Mouse (Mus musculus) G1E-ER4 (cell line): ENCODE data around the gene Epb41l2. TPM values are rescaled to one million over a fixed set of nuclear protein-coding genes. Genes with fewer than 3 reads are reported as not detected.

ENCODE experiments used
- GATA1 ChIP-seq: IDR thresholded peaks from one replicate; pipeline ENCODE4 v1.8.0; 2012; ENCODE audit warnings: low read length, inconsistent platforms
- polyA plus RNA-seq: library from polyadenylated mRNA; stranded (reverse); fragments of >175 nt; gene quantifications from 2 replicates; pipeline ENCODE4 v1.2.3, GENCODE M21; 2012

Epb41l2 gene
- not detected in 2 replicates for polyA plus RNA-seq

DNA sequence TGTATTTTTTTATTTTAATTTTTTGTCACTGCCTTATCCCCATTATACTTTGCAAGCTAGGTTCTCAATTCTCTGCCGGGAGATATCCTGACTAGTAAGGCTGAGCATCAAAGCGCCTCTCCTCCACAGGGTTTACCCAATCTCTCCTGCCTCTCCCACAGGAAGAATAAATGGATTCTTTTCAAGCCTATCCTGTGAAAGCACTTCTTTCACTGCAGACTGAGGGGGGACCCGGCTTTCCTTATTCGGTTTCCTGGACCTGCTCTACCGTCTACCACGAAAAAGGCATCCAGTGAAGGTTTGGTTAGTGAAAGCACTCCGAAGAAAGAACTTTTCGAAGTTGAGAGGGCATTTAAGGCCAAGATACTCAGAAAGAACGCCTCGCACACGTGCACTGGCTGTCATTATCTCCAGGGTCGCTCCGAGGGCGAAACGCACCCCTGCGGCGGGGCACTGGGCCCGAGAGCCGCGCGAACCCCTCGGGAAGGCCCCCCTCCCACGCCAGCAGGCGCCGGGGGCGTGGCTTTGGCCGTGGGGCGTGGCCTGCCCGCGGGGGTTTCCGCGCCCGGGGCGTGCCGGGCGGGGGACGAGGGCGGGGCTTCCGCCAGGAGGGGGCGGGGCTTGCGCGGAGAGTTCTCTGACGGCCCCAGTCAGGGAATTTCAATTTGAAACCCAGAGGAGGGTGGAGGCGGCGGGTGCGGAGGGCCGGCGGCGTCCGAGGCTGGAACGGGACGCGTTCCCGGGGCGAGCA is at the start of gene Epb41l2:
TSS of gene Epb41l2 (plus strand) at position 591 of the 751 bp plus-strand sequence.
- no peak for TF ChIP-seq GATA1

DNA sequence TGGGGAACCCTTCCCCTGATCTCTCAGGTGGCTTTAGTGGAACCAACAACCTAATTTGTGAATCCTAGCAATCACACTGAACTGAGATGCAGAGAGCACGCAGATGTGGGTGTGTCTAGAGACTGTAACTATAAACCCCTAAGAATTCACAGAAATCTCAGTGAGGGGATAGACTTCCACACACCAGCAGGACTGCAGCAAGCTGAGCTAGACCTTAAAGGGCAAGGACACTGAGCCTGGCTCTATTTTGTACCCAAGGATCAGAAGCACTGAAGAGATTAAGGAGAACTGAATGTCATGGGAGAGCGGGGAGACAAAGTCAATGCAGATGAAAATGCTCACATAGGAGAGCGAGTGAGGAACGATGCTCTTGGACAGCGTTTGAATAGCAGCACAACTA is 49.6 kb upstream of the Epb41l2 start:
- no peak for TF ChIP-seq GATA1

DNA sequence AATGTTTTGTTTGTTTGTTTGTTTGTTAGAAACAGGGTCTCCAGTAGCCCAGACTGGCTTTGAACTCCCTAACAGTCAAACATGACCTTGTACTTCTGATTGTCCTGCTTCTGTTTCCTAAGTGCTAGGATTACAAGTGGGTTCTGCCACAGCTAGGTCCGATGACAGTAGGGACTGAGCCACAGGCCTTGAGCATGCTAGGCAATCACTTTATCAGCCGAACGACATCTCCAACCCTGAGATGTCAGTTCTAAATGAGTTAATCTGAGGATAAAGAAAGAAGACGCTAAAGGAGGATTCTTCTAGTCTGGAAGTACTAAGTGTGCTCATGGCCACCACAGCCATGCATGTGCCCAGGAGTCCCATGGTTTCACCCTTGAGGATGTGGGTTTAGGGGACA is 48.9 kb upstream of the Epb41l2 start:
- TF ChIP-seq GATA1 = no peak

DNA sequence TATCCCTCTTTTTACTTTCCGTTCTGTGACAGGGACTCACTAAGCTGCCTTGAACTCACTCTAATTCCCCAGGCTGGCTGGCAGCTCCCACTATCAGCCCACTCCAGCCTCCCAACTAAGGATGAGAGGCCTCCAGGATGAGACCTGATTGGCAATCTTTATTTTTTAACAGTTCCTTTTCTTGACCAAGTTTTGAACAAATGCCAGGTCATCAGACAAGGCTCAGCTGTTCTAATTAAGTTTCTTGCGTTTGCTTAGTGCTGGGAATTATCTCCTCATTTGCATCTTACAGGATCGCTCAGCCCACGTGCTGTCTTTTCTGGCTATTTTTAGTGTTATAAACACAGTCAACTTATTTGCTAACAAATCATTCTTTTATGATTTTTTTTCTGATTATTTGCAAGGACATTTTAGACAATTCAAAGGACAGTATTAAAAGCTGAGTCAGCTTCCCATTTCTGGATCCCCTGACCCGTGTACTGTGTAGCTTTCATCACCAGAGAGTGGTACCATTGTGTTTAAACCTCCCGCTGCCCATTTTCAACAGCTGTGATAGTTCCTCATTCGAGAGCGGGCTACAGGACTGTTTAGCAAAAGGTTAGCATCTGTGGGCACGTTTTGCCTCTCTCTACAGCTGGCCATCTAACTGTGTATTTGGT is 47.9 kb upstream of the Epb41l2 start:
- TF ChIP-seq GATA1 = no peak

DNA sequence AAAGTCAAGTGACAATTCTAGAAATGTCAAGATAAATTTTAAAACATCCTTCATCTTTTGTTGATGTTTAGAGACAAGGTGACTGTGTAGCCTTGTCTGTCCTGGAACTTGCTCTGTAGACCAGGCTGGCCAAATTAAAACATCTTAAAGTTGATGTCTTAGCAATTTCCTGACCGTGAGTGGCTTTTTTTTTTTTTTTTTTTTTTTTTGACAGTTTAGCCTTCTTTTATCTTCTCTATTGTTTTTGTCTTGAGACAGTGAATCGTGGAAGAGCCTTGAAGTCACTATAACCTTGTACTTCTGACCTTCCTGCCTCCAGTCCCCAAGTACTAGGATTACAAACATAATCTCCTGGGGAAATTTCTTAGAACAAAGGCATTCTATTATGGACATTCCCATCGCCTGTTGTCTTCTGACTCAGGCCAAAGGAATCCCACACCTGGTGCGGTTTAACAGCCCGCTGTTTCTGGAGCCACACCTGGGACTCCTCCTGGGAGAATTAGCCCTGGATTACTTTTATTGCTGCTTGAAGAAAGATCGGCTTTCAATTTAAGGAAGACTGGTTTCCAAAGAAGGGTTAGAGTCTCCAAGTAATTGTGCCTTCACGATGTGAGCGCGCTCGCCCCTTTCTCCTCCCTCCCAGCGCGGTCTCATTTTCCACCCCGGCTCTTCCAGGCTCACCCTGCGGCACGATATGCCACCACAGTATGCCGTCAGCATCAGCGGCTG is 45.6 kb upstream of the Epb41l2 start:
- no peak for TF ChIP-seq GATA1

DNA sequence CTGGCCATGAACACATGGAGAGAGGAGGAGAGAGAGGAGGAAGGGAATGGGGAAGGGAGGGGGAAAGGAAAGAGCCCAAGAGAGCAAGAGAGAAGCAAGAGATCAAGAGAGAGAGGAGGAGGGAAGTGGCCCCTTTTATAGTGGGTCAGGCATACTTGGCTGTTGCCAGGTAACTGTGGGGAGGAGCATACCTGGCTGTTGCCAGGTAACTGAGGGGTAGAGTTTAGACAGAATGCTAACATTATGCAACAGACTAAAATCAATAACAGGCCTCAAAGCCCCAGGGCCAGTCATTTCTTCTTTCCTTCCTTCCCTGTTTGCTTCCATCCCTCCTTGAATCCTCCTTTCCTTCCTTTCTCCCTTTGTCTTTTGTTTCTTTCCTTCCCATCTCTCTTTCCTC is 41.9 kb upstream of the Epb41l2 start:
- TF ChIP-seq GATA1 = no peak

DNA sequence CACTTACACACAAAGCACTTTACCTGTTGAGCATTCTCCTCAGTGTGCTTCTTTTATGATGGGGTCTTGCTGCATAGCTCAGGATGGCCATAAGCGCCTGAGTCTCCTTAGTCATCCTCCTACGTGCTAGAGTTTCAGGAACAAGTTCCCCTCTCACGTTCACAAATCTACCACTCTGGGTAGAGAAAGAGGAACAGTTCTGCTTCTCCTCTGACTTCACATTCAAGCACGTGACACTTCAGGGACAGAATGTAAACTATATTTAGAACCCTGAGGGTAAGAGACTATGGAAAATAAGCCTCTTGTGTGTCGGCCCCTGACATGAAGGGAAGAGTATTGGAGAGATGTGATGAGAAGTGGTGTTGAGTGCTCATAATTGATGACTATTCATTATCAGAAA is 41.2 kb upstream of the Epb41l2 start:
- no peak for TF ChIP-seq GATA1

DNA sequence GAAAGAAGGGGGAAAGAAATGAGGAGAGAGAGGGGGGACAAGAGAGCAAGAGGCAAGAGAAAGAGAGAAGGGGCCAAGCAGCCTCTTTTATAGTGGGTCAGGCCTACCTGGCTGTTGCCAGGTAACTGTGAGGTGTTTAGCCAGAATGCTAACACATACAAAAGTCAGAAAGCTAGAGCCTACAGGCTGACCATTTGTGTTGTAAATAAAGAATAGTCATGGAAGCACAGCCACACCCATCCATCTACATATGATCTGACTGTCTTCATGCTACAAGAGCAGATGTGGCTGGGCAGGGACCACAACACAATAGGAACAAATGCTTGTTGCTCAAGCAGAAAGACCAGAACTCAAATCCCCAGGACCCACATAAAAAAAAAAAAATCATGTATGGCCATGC is 40.1 kb upstream of the Epb41l2 start:
- no peak for TF ChIP-seq GATA1

DNA sequence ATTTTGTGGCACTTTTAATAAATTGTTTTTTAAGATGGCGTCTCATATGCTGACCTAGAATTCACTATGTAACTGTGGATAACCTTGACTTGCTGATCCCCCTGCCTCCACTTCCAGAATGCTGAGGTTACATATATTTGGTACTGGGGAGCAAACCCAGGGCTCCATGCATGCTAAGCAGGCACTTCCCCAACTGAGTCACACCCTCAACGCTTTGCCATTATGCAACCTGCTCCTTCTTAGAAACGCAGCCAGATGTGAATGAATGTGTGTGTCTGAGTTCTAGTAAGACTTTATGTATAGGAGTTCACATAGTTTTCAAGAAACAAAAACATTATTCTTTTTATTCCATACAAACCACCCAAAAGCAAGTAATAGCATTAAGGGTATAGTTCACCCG is 38.4 kb upstream of the Epb41l2 start:
- TF ChIP-seq GATA1 = no peak

DNA sequence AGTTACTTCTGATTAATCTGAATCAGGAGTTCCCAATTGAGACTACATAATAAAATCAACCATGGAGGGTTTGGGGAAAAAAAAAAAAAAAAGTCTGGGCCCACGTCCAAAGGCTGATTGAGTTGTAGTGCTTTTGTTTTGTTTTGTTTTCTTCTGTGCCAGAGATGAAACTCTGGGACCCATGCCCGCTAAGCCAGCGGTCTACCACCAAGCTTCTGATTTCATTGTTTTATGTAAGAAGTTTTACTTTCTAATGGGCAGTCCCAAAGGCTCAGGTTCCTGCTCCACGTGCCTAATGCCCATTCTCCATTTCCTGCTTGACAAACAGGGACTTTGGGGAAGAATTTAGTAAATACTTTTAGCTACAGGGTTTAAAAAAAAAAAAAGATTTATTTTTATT is 33.9 kb upstream of the Epb41l2 start:
- no peak for TF ChIP-seq GATA1

DNA sequence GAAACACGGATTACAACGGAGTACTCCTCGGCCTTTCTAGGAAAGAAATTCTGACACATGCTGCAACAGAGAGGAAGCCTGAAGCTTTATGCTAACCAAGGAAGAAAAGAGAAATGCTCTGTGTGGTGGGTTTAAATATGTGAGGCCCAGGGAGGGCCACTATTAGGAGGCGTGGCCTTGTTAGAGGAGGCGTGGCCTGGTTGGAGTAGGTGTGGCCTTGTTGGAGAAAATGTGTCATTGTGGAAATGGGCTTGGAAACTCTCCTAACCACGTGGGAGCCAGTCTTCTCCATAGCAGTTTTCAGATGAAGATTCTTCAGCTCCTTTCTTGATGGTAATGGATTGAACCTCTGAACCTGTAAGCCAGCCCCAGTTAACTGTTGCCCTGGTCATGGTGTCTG is 32.1 kb upstream of the Epb41l2 start:
- no peak for TF ChIP-seq GATA1

DNA sequence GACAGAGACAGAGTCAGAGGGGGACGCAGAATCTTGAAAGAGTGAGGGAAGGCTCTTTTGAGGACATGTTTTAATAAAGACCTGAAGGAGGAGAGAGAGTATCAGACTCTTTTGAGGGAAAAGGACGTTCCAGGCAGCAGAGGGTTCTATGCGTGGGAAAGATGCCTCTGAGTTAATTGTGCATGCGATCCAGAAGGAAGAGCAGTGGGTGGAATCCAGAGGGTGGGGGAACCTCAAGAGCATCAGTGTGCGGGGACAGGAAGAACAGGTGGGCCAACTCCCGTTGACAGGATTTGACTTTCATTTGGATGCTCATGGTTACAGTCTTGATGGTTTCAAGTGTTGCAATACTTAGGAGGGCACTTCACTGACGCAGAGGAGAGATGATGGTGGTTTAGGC is 29.5 kb upstream of the Epb41l2 start:
- TF ChIP-seq GATA1 = no peak

DNA sequence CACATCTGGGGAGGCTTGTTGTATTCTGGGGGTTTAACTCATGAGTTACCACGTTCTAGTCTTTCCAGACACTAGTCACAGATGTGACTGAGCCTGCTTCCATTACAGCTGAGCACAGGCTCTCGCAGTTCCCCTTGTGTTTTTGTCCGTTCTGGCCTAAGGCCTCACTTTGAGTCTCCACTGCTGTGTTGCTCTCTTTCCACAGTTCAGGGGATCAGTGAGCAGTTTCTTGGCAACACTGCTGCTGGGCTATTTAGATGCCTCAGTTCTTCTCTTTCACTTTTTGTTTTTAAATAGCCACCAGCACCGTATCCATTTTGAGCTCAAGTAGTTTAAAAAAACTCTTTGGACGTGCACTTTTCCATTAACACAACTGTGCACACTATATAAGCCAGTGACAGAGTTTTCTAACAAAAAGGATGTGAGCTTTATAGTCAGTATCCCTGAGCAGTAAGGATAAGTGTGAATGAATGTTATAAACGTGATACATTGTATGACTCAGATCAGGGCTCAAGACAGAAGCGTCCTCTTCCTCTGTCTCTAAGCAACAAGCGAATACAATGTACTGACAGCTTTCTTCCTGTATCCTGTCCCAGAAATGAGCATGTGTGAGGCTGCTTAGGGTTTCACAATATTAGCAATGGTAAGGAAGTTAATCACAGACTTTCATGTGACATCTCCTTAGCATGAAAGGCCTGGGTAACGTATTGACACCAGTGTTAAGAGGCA is 28.1 kb upstream of the Epb41l2 start:
- no peak for TF ChIP-seq GATA1

DNA sequence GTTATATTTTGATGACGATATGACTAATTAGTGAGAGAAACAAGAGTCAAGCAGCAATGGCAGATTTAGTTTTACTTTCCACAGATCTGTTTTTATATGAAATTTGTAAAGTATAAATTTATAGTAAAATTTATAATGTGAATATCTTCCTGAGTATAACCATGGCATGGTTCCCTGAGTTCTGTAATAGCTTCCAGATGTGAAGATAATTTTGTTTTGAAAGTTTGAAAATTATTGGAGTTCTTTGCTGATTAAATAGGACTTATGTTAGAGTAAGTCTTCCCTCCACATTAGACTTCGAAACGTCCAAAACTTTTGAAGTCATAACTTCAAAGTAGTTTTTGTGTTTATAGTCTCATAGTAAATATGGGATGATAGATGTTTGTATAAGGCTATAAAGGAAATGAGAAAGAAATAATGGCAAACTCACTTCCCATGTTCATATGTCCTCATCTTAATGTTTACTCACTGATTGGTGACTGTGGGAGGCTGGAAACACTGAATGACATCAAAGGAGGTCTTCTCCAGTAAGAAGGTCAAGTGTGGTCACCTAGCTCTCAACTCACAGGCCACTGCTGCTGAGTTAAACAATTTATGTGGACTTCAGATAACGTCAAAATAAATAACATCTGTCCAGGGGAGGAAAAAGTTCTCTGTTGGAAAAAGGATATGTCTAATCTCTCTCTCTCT is 26.1 kb upstream of the Epb41l2 start:
- no peak for TF ChIP-seq GATA1

DNA sequence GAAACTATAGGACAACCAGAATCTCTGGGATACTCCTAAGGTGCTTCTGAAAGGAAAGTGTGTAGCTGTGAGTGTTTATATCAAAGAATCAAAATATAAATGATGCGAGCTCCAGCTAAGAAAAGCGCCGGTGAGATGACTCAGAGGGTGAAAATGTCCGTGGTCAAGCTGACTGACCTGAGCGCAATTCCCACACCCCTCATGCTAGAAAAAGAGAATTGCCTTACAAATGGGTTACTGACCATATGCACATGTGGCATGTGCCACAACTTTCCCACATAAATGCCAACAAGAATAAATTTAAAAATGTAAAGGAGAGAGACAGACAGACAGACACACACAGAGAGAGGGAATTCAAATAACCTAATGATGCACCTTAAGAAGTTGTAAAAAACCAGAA is 18.9 kb upstream of the Epb41l2 start:
- no peak for TF ChIP-seq GATA1
